Comparison of ENCODE assay signal across 20 mouse cellular contexts in genomic region chr3:110055433-110055832, GRCm38 (mm10).
DNase-seq lines count a peak whose midpoint lies in the region; ATAC-seq and TF ChIP-seq lines count a peak whose summit lies in the region.
"Had no signal": no experiment of that assay in that cellular context is flagged by ENCODE, and none has a peak within 500 bp of the region (broad histone marks: within the 10 kb centered on the region; RNA-seq: fewer than 3 reads in every experiment).

No protein-coding gene starts in this region.

- no peaks in the 10 kb centered on the region for H3K36me3 ChIP-seq in forebrain, embryonic 13.5 days (ENCODE audit: poor library complexity, severe bottlenecking)
- no peaks in the 10 kb centered on the region for H3K36me3 ChIP-seq in forebrain, embryonic 11.5 days (ENCODE audit: control insufficient read depth, insufficient read depth, low read length)
- H3K36me3 ChIP-seq in forebrain, embryonic 16.5 days (ENCODE audit: control insufficient read depth, insufficient read depth): no peaks in the 10 kb centered on the region
- H3K36me3 ChIP-seq: hindbrain, embryonic 12.5 days; hindbrain, embryonic 15.5 days had no signal

- no peaks in the 10 kb centered on the region for H3K4me1 ChIP-seq in forebrain, embryonic 13.5 days
- no peaks in the 10 kb centered on the region for H3K4me1 ChIP-seq in forebrain, embryonic 11.5 days (replicated peaks; ENCODE audit: control insufficient read depth, insufficient read depth, low read length)
- H3K4me1 ChIP-seq in forebrain, embryonic 16.5 days (replicated peaks; ENCODE audit: control insufficient read depth, insufficient read depth, low read length): no peaks in the 10 kb centered on the region
- H3K4me1 ChIP-seq: hindbrain, embryonic 12.5 days; hindbrain, embryonic 15.5 days had no signal

- WGBS in forebrain, embryonic 13.5 days: 85% methylated on average over 6 of the region's 6 CpGs
- WGBS in forebrain, embryonic 11.5 days: 89% methylated on average over 6 of the region's 6 CpGs
- 81% methylated on average over 6 of the region's 6 CpGs for WGBS in forebrain, embryonic 16.5 days

- no peak overlapping the region for H3K4me2 ChIP-seq in forebrain, embryonic 13.5 days
- H3K4me2 ChIP-seq in forebrain, embryonic 11.5 days (ENCODE audit: low read depth, low read length, severe bottlenecking): no peak overlapping the region
- no peak overlapping the region for H3K4me2 ChIP-seq in forebrain, embryonic 16.5 days (ENCODE audit: low read length)
- H3K4me2 ChIP-seq: heart, embryonic 11.5 days; hindbrain, embryonic 12.5 days; hindbrain, embryonic 15.5 days had no signal

- TF ChIP-seq POLR2A in brain, embryonic 14.5 days (IDR thresholded peaks at IDR 0.05; ENCODE audit: borderline replicate concordance, extremely low read depth, insufficient read depth, insufficient read length, poor library complexity, severe bottlenecking): no peak

- H3K4me3 ChIP-seq in forebrain, embryonic 13.5 days: no peak overlapping the region
- H3K4me3 ChIP-seq in forebrain, embryonic 11.5 days (ENCODE audit: low read depth, low read length): no peak overlapping the region
- no peak overlapping the region for H3K4me3 ChIP-seq in forebrain, embryonic 16.5 days (replicated peaks; ENCODE audit: low read length)
- H3K4me3 ChIP-seq: gastrocnemius, adult 2 months; hindbrain, embryonic 12.5 days; hindbrain, embryonic 15.5 days had no signal

- no peak overlapping the region for H3K9ac ChIP-seq in forebrain, embryonic 13.5 days
- H3K9ac ChIP-seq in forebrain, embryonic 11.5 days (ENCODE audit: low read length): no peak overlapping the region
- H3K9ac ChIP-seq in forebrain, embryonic 16.5 days (replicated peaks; ENCODE audit: low read depth, low read length): no peak overlapping the region
- H3K9ac ChIP-seq: hindbrain, embryonic 12.5 days; hindbrain, embryonic 15.5 days had no signal

- H3K27ac ChIP-seq in forebrain, embryonic 13.5 days: no peak overlapping the region
- no peak overlapping the region for H3K27ac ChIP-seq in forebrain, embryonic 11.5 days (ENCODE audit: low read depth, low read length)
- H3K27ac ChIP-seq in forebrain, embryonic 16.5 days (ENCODE audit: low read length): no peak overlapping the region
- H3K27ac ChIP-seq: gastrocnemius, adult 2 months; hindbrain, embryonic 12.5 days; hindbrain, embryonic 15.5 days had no signal

- no peak for TF ChIP-seq CTCF in brain, embryonic 14.5 days (IDR thresholded peaks at IDR 0.05; ENCODE audit: borderline replicate concordance, extremely low read depth, insufficient read depth, insufficient read length)

- no peaks in the 10 kb centered on the region for H3K27me3 ChIP-seq in forebrain, embryonic 13.5 days
- H3K27me3 ChIP-seq in forebrain, embryonic 11.5 days (ENCODE audit: control insufficient read depth, insufficient read depth, low read length): no peaks in the 10 kb centered on the region
- H3K27me3 ChIP-seq in forebrain, embryonic 16.5 days (replicated peaks; ENCODE audit: control insufficient read depth, insufficient read depth, low read length): no peaks in the 10 kb centered on the region
- H3K27me3 ChIP-seq: hindbrain, embryonic 12.5 days; hindbrain, embryonic 15.5 days had no signal

- DNase-seq in forebrain, embryonic 11.5 days (ENCODE audit: low spot score): no peak
- no peak for DNase-seq in frontal cortex, postnatal 25 days (ENCODE audit: low spot score in 2 of 2)
- DNase-seq in brain, embryonic 14.5 days (ENCODE audit: low read depth): peak; percentile 7
- DNase-seq in yolk sac, embryonic 10.5 days (ENCODE audit: low spot score): no peak
- DNase-seq in c-Kit-positive CD71-positive TER-119-positive erythroid progenitor cells, embryonic 14.5 days (ENCODE audit: low spot score): no peak
- DNase-seq: adrenal gland, adult 8-10 months; adrenal gland, postnatal 25 days; cerebellum, adult 11-12 months; cerebellum, adult 8-10 months; cerebellum, postnatal 36 days; gastrocnemius, adult 2 months; heart, adult 11 months had no signal

- H3K9me3 ChIP-seq in forebrain, embryonic 13.5 days (replicated peaks): no peaks in the 10 kb centered on the region
- no peaks in the 10 kb centered on the region for H3K9me3 ChIP-seq in forebrain, embryonic 11.5 days (ENCODE audit: control insufficient read depth, low read length)
- peaks cover 2% of the 10 kb centered on the region; the same call in 1 of the 2 replicates for H3K9me3 ChIP-seq in forebrain, embryonic 16.5 days (ENCODE audit: control insufficient read depth, low read length)
- H3K9me3 ChIP-seq: hindbrain, embryonic 12.5 days; hindbrain, embryonic 15.5 days had no signal

- peak; percentile 38; the same call in 1 of the 2 replicates for ATAC-seq in forebrain, embryonic 13.5 days
- ATAC-seq in forebrain, embryonic 11.5 days (replicated peaks; ENCODE audit: low FRiP score): no peak
- ATAC-seq in frontal cortex, adult (ENCODE audit: low TSS enrichment): peak; percentile 52
- peak; percentile 74 for ATAC-seq in forebrain, embryonic 16.5 days
- ATAC-seq: activated CD4-positive, CD25-positive, alpha-beta regulatory T cell, adult 4 months; intestine, postnatal 0 days had no signal
